Mouse (Mus musculus): ENCODE measurements around the gene Wdr41.

The Wdr41 gene

GRCm38 (mm10) chr13:95038200-95038599, 62.1 kb downstream of the Wdr41 start:
- no peak for DNase-seq

GRCm38 (mm10) chr13:95040140-95040738, 64.1 kb downstream of the Wdr41 start:
- DNase-seq: no peak

GRCm38 (mm10) chr13:95044108-95044507, 68.0 kb downstream of the Wdr41 start:
- DNase-seq: no peak

- DNase-seq: no peak
Measured at GRCm38 (mm10) chr13:95050398-95050797, 74.3 kb downstream of the Wdr41 start.

DNA sequence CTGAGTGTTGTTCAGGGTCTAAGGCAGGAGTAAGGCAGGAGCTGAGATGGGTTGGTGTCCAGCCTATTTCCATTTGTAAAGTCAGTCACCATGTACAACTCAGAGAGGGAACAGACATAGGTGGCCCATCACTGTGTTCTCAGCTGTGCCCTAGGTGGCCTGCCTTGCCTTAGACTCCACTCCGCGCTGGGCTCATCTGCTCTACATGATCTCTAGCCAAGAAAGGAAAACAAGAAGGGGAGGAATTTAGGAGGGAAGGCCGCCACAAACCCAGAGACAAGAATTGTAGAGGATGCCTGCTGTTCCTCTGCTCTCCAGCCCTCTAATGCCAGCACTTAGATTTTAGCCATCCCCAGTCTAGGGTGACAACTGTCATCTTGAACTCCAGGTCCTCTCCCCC, 76.3 kb downstream of the Wdr41 start:
- no peak for DNase-seq

DNA sequence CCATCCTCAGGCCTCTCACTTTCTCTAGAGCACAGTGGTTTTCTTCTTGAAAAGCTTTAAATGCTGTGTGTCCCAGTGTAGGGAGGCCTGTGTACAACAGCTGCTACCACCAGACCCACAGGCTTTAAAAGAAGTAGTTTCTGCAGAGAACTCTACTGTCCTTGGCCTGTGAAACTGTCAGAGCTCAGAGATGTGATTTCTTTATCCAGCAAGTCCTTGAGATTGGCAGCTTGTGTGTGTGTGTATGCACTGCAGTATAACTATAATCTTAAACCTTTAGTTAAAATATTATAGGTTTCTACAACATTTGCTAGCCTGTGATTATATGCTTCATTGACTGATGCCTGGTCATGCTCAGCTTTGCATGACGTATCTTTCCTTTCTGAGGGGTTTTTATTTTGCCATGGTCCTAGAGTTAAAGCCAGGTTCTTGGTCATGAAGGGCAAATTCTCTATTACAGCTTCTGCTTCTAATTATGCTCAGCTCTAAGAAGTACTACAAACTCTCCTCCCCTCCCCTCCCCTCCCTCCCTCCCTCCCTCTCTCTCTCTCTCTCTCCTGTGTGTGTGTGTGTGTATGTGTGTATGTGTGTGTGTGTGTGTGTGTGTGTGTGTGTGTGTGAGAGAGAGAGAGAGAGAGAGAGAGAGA, 79.7 kb downstream of the Wdr41 start:
- DNase-seq: no peak

- no peak for DNase-seq
Measured at GRCm38 (mm10) chr13:95056501-95057280, 80.5 kb downstream of the Wdr41 start.

DNA sequence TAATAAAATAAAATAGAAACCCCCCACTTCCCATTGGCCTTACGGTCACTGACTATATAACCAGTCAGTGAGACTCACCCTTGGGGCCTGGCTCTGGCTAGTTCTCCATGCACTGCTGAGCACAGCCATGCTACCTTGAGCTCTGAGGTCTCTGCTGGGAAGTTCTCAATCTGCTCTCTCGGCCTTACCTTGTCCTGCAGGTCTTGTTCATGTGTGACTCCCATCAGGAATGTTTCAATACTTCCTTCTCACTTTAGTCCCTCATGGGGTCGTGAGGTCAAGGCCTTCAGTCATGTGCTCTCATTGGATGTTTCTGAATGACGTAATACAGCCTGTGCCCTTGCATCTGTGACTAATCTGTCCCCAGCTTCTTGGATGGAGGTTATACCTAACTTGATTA, 82.7 kb downstream of the Wdr41 start:
- DNase-seq: no peak

DNA sequence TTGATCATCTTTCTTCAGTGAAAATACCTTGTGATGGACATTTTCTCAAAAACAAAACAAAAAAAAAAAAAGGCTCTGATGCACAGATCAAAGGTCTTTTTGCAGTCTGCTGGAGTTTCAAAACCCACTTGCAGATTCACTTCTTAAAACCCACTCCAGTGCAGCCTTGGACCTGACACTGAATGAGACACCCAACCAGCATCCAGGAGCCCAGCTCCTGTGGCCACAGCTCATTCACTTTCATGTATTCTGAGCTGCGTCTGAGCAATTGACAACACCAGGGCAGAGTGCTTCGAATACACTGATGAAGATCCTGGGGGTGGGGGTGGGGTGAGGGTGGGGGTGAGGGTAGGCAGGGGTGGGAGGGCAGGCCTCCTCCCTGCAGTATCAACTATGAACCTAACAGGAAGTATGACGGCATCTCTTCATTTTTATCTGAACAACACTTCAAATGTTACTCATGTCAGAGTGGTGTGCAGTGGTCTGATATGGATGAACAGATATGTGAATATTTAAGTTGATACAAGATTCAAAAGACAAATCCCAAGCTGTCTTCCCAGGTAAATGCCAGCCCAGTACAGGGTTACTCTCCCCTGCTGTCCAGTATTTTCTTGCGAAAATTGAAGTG, 87.4 kb downstream of the Wdr41 start:
- no peak for DNase-seq

DNA sequence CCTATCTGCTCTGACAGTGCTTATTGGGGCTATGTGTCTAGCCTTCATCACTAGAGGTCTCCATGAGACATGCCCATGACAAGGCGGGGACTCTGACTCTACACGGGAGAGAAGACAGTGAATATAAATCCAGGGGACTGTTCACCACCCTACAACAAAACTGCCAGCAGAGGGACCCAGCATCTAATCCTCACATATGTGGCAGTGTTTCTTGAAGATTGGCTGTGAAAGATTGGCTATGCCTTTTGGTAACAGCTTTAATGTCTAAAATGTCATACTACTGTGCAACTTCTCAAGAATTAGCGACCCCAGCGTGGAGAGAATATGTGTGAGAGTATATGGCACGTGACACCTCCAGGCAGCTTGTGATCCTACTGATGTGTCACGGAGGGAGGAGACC, 91.7 kb downstream of the Wdr41 start:
- no peak for DNase-seq

DNA sequence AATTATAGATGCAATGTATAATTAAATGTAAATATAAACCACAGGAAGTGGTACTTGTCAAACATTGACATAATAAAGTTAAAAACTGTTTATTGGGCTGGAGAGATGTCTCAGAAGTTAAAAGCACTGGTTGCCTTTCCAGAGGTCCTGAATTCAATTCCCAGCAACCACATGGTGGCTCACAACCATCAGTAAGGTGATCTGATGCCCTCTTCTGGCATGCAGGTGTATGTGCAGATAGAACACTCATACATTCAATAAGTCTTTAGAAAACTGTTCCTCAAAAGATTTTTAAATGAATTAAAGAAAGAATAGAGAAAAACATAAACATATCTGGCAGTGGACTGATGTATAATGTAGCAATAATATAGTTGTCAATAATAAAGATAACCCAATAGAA, 94.1 kb downstream of the Wdr41 start:
- no peak for DNase-seq
